Mouse (Mus musculus) Muller cell, postnatal 12 days (primary cell): ENCODE results near the gene Med17.

Experiments used
- DNase-seq: peaks from one replicate; pipeline ENCODE4 v3.0.0-alpha.2; 2015; ENCODE audit errors: inconsistent ontology term

Gene Med17

DNA sequence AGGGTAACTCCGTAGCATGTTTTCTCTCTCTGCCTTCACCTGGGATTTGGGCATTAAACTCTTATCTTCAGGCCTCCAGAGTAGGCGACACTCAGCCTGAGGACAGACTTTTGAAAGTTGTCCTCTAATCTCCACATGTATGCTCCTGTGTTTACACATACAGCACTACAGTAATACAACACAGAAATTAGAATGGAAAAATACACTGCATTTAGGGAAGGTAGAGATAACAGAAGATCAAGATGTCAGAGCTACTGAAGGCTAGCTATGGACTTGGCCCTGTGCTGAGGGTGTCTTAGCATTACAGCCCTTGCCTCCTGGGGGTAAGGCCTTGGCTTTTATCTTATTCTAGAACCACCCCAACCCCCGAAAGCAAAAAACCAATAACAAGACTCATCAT lies 8.7 kb upstream of the Med17 start:
- DNase-seq, result no peak

DNA sequence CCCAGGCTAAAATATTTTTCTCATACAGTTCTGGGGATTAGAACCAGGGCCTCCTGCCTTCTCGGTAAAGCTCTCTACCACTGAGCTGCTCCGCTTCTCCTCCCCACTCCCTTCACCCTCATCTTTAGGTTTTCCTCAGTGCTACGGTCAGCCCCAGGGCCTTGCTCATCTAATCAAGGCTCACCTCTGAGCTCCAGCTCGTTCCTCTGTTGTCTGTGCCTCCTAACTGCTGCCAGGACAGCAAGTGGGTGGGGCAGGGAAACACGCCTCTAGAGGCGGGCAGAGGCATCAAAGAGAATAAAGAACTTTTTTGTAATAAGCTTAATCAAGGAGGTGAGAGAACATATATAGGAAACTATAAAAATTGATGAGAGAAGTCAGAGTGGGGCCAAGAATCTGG lies 8.1 kb upstream of the Med17 start:
- no peak for DNase-seq

DNA sequence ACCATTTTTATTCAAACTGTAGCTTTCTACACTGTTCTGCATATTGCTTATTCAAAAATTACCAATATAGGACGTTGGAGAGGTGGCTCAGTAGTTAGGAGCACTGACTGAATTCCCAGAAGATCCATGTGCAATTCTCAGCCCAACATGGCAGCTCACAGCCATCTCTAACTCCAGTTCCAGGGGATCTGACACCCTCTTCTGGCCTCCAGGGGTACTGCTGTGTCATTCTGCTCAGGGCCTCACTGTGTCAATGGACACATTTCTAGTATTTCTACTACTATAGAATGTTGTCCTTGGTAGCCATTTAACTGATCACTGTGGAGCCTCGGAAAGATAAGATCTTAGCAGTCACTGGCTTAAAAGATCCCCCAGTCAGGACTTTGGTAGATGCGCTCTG lies 5.7 kb upstream of the Med17 start:
- DNase-seq, result no peak

DNA sequence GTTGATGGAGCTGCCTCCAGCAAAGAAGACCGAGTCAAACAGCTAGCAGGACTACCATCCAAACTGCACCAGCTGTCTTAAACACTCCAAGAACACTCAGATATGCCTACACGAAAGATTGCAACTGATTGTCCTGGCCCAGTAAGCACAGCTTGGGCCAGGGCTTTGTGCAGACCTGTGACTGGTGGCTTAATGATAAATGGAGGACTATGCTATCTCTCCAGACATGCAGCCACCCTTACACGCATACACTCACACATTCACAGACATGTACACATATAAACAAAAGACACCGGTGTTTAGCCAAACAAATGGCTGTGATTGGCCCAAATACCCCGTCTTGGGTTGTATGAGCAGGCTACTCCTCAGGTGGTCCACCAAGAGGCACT lies 754 bp upstream of the Med17 start:
- DNase-seq, result no peak

DNA sequence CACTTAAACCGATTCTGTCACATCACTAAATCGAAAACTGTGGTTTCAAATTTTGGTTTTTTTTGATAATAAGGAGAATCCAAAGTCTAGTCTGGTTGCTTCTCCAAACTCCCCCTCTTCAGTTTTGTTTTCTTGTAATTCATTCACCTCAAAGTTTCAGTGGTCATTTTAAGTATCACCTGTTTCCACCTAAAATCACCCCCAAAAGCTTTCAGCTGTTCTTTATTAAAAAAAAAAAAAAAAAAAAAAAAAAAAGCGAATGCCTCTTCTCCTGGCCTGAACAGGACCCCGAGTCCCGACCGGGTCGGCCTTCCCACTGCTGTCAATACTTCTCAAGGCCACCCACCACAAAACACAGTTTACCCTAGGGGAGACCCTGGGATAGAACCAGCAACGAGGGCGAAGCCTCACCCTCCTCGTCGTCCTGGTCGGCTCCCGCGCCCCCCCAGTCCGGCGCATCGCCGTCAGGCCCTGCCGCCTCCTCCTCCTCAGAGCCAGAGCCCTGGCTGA lies 537 bp downstream of the Med17 start:
- DNase-seq, result no peak

DNA sequence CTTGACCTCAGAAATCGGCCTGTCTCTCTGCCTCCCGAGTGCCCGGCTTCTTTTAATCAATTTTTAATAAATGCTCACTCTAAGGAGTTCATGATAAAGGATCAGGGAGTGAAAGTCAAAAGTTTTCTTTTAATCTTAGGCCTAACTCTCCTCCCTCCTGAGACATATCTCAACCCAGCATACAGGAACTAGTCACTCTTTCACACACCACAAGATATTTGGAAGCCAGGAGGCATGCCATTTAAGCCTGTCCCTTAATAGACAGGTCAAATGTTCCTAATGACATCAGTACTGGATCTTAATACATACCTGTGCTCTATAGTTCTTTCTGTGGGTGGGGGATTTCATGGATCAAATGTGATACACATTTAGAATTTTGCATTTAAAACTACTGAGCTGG lies 1.4 kb downstream of the Med17 start:
- DNase-seq, result no peak

DNA sequence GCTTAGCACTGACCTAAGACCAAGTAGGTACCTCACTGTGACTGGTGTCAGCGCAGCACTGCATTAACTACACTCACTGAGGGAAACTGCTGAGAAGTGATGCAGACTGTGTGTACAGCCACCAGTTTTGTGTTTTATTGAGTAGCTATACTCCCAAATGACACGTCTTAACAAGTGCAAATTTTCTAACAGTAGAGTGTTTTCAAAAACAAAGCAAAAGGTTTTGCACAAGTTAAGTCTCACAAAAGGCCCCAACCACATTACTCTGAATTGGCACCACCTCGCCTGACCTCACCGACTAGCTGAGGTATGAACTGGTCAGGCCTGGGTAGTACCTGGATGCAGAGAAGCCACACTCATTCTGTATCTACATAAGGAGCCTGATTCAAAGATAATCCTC lies 2.9 kb downstream of the Med17 start:
- DNase-seq, result no peak

DNA sequence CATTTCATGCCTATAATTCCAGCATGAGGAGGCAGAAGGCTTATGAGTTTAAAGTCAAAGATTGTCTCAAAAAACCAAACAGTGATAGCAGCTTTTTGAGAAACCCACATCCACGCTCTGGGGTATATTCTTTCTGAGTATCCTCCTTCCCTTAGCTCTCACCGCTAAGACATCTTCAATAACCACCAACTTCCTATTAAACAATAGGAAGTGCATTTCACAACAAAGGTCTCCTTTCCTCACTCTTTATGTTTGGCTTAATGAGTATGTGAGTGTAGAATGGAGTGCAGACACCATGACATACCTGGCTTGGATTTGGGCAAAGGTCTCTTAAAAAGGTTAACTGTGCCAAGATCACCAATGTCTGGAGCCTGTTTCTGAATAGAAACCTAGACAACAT lies 5.8 kb downstream of the Med17 start:
- no peak for DNase-seq

DNA sequence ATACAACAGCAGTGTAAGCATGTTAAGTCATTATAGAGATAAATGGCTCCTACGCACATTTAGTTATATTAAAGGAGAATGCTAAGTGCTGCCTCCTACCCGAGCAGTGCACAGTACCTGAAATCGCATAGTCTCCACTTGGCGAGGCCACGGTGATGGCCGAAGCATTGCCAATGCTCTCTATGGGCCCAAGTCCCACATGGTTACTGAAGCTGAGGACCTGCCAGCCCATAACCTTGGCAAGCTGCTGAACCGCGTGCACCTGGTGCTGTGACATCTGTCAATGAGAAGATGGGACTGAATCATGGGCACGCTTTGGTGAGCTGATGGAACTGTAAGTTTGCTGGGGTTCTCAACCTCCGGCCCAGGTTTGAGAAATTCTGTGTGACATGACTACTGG lies 16.2 kb downstream of the Med17 start:
- DNase-seq, result no peak

DNA sequence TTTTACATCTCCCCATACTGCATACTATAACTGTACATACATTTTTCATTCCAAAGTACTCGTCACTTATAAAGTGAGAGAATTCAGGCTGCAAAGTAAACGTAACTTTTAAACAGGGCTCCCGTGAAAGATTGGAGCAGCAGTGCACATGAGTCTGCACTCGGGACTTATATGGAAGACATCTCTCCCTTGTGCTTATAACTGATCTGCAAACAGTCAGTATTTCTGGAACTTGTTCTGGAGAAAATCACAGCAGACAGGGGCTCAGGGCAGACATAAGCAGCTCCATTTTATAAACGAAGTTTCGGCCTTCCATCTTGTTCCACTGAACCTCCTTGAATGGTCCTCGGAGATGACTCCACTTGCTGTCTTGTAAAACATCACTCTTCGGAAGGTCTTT lies 17.8 kb downstream of the Med17 start:
- no peak for DNase-seq

DNA sequence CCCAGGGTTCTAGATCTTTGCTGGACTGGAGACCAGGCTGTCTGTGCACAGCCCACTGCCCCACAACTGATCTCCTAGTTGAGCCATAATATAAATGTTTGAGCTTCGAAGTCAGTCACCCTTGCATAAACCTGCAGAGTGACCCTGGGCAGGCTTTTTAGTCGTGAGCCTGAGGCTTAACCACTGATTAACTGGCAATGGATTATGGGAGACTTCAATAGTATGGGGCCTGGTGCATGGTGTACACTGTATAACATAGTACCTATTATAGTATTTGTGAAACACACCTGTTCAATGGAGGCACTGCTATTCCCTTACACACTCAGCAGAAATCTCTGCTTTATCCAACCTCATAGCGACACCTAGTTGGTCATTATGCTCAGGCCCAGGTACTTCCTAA lies 23.5 kb downstream of the Med17 start:
- DNase-seq, result no peak

DNA sequence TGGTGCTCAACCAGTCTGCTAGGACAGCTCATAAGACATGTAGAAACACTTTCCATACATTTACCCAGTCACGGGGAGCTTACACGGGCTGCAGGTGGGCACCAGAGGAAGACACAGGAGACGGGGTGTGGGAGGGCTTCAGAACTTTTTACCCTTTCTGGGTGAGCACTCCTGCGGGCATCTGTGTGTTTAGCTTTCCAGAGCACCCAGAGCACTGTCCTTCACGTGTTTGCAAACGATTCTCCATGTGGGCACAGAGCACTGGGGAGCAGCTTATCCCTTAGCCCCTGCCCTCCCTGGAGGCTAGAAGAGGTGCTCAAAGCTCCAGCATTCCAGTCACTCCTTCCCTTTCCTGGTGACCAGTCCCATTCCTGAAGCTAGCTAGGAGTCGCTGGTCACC lies 25.2 kb downstream of the Med17 start:
- DNase-seq, result no peak

DNA sequence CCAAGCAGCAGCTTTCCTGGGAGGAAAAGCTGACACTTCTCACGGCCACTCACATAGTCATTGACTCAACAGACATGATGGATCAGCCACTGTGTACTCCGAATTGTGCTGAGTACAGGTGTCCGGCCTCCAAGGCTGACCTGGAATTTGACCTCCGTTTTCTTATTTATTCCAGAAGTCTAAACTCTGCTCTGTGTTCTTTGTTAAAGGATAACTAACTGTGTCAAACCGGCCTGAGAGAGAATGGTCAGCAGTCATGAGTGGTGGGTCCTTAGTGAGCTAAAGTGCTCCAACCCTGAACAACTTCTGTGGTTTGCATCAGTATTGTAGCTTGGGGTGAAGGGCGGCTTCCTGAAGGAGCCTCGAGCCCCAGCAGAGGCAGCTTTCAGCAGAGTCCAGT lies 27.5 kb downstream of the Med17 start:
- no peak for DNase-seq

DNA sequence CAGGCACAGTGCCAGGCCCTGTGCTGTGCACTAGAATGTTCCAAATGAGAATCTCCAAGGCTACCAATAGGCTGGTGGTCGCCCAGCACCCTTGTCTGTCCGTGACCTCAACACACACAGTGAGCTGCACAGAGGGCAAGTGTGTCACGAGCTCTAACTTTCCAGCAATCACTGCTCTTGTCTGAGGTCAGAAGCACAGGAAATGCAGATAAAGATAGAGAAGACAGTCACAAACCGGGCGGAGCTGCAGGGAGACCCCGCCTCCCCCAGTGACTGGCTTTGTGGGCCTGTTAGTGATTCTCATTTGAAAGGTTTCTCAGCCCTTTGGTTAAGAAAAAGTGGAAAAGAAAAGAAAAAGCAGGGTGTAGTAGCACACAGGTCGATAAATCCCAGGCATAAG lies 29.4 kb downstream of the Med17 start:
- DNase-seq, result no peak

DNA sequence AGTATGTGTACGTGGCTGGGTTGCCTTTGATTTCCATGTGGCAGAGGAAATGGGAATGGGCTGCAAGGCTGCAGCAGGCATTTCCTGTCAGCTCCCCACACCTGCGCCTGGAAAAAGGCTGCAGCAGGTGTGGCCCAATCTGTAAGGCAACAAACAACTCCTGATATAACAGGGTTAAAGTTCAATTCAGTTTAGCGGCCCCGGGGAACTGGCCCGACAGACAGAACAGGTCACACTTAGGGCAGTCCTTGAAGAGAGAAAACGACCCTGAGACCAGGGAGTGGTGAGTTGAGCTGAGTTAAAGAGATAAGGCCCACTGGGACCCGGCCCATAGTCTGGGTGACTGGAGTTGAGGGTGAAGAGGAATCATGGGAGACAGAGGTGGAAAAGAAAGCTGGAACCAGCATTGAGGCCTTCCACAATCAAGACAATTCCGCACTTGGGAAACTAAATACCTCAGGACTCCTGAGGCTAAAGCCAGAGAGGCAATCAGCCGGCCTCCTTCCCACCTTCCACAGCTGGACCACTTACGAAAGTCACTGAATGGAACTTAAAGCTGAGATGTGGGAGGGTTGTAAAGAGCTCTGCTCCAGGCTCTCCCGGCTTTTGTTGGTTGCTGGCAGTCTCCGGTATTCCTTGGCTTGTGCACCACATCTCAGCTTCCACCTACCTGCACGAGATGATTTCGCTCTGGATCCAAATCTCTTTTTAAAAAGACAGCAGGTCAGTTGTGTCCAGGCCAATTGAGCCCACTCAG lies 34.2 kb downstream of the Med17 start:
- no peak for DNase-seq

DNA sequence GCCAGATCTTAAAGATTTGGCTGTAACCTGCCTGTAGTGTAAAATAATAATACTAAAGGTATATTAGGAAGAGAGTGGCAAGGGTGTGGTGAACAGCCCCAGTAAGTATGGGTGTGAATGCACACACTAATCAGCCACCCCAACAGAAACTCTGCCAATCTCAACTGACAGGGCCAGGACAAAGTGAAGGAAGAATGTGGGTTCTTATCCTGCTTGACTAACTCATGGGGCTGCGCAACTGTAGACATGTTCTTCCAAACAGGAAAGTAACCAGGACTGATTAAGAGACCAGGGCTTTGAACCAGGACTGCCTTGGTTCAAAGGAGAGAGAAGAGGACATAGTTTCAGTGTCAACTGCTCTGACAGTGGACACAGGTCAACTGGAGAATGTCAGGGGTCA lies 37.6 kb downstream of the Med17 start:
- DNase-seq, result no peak

DNA sequence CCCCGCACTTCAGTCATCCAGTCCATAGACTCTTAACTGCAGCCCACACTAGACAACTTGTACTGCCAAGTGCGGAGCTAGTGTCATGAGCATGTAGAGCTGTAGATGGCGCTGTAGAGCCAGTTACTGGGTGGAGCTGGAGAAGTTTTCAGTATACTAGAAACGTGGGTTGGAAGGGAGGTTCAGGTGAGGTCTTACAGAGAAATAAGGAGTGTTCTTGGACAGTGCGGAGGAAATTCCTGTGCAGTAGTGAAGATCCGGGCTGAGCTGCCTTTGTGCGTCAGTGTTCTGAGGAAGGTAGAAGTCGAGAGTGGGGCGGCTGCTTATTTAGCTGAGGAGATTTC lies 38.2 kb downstream of the Med17 start:
- no peak for DNase-seq

DNA sequence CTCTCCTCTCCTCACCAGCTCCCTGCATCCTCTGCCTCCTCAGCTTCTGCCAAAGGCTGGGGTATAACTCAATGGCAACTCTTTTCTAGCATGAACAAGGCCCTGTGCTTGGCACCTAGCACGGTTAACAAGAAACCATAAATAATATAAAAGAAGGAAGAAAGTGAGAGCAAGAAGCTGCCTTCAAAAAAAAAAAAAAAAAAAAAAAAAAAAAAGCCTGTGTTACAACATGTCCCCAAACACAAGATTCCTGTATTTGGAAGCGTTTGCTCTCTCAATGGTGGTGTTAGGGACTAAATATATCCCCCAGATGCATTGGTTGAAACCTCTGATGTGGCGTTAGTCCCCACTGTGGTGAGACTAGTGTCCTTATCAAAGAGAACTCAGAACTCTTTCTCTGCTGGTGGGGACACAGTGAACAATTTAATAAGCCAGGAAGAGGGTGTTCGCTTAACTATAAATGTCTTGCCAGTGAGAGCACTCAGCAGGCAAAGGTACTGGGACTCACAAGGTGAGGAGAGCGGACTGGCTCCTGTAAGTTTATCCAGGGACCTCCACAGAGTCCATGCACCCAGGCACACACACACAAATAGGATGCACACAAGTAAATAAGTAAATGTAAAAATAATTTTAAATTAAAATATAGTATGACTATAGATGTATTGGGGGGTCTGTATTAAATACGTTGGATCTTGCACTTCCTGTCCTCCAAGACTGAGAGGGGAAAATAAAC lies 38.7 kb downstream of the Med17 start:
- no peak for DNase-seq

DNA sequence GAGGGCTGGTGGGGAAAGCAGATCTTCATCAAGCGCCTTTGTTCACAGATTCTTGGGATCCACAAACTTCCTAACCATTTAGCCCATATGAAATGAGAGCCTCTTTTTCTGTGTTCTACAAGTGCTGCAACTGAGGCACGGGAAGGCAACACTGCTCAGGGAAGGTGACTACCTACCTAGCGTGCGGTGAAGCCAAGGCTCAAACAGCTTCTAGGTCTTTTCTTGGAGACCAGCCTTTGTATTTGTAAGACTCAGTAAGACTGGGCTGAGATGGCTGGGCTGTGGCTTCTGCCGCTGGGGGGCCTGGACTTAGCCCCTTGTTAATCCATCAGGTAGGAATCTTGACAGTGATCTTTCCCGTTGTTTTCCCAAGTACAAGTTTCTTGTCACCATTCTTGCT lies 39.7 kb downstream of the Med17 start:
- DNase-seq, result no peak

DNA sequence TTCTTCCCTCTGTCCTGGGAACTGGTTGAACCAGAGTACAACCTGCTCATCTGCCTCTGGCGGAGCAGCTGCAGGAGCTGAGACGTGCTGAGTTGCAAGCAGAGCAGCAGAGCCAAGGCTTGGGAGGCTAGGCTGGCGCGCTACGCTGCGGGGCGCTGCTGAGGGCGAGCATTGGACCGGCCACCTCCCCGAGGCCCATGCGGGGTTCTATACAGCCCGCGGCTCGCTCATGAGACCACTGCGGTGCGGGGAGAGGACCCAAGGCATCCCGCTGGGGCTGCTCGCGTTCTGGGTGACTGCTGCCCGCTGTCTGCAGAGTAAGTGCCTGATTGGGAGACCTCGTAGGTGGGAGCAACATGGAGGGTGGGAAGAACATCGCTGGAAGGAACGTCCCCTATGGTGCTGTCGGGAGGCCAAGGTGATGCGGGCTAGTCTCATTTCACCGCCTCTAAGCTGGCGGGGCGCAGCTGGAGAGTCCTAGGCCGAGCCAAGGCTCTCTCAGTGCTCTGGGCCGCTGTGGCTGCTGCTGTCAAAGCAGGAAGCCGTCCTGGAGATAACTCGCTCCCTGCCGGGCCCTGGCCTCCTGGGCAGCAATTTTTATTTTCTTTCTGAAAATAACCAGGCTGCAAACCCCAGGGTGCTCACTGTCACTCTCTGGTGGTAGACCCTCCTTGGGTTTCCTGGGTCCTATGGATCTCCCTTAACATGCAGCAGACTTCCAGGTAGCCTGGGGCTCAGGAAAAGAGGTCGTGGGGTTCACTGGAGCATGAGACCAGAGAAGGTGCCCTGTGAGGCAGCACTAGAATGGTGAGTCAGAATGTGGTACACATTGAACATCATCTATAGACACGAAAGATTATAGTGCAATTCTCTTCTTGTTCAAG lies 40.4 kb downstream of the Med17 start, which contains the start of gene Vstm5:
Vstm5 (plus strand) TSS at position 4 of the 884 bp plus-strand sequence.
- DNase-seq, result peak; percentile 14

DNA sequence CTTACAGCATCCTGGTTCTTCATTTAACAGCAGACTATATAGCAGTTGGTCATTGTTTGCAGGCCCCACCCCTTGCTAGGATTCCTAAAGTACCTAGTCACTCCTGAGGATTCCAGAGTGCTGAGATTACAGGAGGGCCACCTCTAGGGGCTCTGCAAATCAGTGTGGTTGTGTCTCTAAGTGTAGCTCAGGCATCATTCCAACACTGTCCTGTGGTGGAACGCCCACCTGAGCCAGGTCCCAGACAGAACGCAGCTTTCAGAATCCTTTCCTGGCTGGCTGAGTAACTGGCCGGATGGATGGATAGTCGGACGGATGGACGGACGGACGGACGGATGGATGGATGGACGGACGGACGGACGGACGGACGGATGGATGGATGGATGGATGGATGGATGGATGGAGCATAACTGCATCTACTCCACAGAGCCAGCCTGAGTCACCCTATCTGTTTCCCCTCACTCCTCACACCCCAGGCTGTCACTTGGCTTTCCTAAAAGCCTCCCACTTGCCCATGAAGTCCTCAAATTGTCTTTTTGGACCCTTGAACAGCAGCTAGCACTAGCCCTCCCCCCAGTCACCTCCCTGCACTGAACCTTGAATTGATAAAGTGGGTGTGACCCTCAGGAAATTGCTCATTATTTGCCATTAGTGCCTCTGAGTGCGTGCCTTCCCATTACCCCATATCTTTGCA lies 41.3 kb downstream of the Med17 start:
- DNase-seq, result peak; percentile 20
